Mouse (Mus musculus): ENCODE results near the gene Gm29797. TPM values are rescaled to one million over a fixed set of nuclear protein-coding genes. Genes with fewer than 3 reads are reported as not detected.

Gene Gm29797
- polyA plus RNA-seq, 1 experiment from 2014 or later = not detected

- Histone ChIP-seq H3K36me3 (ENCODE audit: control insufficient read depth, insufficient read depth, low read length) (peaks cover 4% of the 10 kb centered on the region), H3K4me3 (ENCODE audit: low read depth, low read length) (no peak overlapping the region), H3K27ac (ENCODE audit: low read depth, low read length) (no peak overlapping the region), H3K9me3 (ENCODE audit: control insufficient read depth, low read length) (no peaks in the 10 kb centered on the region), H3K4me2 (ENCODE audit: low read depth) (no peak overlapping the region), H3K27me3 (ENCODE audit: control insufficient read depth, insufficient read depth, low read length) (no peaks in the 10 kb centered on the region), H3K9ac (ENCODE audit: low read length) (no peak overlapping the region), H3K4me1 (ENCODE audit: control insufficient read depth, insufficient read depth, low read length) (no peaks in the 10 kb centered on the region; the same call in 1 of the 2 replicates)
- no peak for DNase-seq (ENCODE audit: low spot score)
- ATAC-seq (ENCODE audit: insufficient read depth, low FRiP score, low TSS enrichment) = no peak
- WGBS = 96% methylated on average over 4 of the region's 4 CpGs
Observed at GRCm38 (mm10) chr2:181685686-181686085, 28.9 kb downstream of the Gm29797 start.

GRCm38 (mm10) chr2:181687586-181687985 is 30.8 kb downstream of the Gm29797 start:
- no peak overlapping the region for H3K9ac ChIP-seq (ENCODE audit: low read length)
- no peak for DNase-seq (ENCODE audit: low spot score)
- H3K4me2 ChIP-seq (ENCODE audit: low read depth) = no peak overlapping the region
- H3K27me3 ChIP-seq (ENCODE audit: control insufficient read depth, insufficient read depth, low read length) = no peaks in the 10 kb centered on the region
- no peak for ATAC-seq (ENCODE audit: insufficient read depth, low FRiP score, low TSS enrichment)
- no peaks in the 10 kb centered on the region for H3K9me3 ChIP-seq (ENCODE audit: control insufficient read depth, low read length)
- H3K36me3 ChIP-seq (ENCODE audit: control insufficient read depth, insufficient read depth, low read length) = peaks cover 4% of the 10 kb centered on the region
- peaks cover 4% of the 10 kb centered on the region; the same call in 1 of the 2 replicates for H3K4me1 ChIP-seq (ENCODE audit: control insufficient read depth, insufficient read depth, low read length)
- no peak overlapping the region for H3K27ac ChIP-seq (ENCODE audit: low read depth, low read length)
- WGBS = 95% methylated on average over 8 of the region's 8 CpGs
- H3K4me3 ChIP-seq (ENCODE audit: low read depth, low read length) = no peak overlapping the region

- H3K4me2 ChIP-seq (ENCODE audit: low read depth) = no peak overlapping the region
- 90% methylated on average over 10 of the region's 10 CpGs for whole genome bisulfite sequencing
- H3K9me3 ChIP-seq (ENCODE audit: control insufficient read depth, low read length) = no peaks in the 10 kb centered on the region
- H3K27ac ChIP-seq (ENCODE audit: low read depth, low read length) = no peak overlapping the region
- no peak overlapping the region for H3K9ac ChIP-seq (ENCODE audit: low read length)
- DNase-seq (ENCODE audit: low spot score) = no peak
- no peak overlapping the region for H3K4me3 ChIP-seq (ENCODE audit: low read depth, low read length)
- H3K4me1 ChIP-seq (ENCODE audit: control insufficient read depth, insufficient read depth, low read length) = peaks cover 8% of the 10 kb centered on the region
- no peaks in the 10 kb centered on the region for H3K27me3 ChIP-seq (ENCODE audit: control insufficient read depth, insufficient read depth, low read length)
- no peak for ATAC-seq (ENCODE audit: insufficient read depth, low FRiP score, low TSS enrichment)
- peaks cover 4% of the 10 kb centered on the region for H3K36me3 ChIP-seq (ENCODE audit: control insufficient read depth, insufficient read depth, low read length)
Observed at GRCm38 (mm10) chr2:181689466-181690160, 32.8 kb downstream of the Gm29797 start.

GRCm38 (mm10) chr2:181691083-181691482 is 34.2 kb downstream of the Gm29797 start:
- Histone ChIP-seq H3K4me3 (ENCODE audit: low read depth, low read length) (no peak overlapping the region), H3K4me1 (ENCODE audit: control insufficient read depth, insufficient read depth, low read length) (peaks cover 8% of the 10 kb centered on the region), H3K27me3 (ENCODE audit: control insufficient read depth, insufficient read depth, low read length) (no peaks in the 10 kb centered on the region), H3K36me3 (ENCODE audit: control insufficient read depth, insufficient read depth, low read length) (peaks cover 4% of the 10 kb centered on the region), H3K27ac (ENCODE audit: low read depth, low read length) (no peak overlapping the region), H3K9me3 (ENCODE audit: control insufficient read depth, low read length) (no peaks in the 10 kb centered on the region), H3K4me2 (ENCODE audit: low read depth) (no peak overlapping the region), H3K9ac (ENCODE audit: low read length) (no peak overlapping the region)
- DNase-seq (ENCODE audit: low spot score) (no peak), ATAC-seq (ENCODE audit: insufficient read depth, low FRiP score, low TSS enrichment) (no peak)
- WGBS = 93% methylated on average over 6 of the region's 6 CpGs

GRCm38 (mm10) chr2:181691571-181691970 is 34.7 kb downstream of the Gm29797 start:
- Histone ChIP-seq H3K9me3 (ENCODE audit: control insufficient read depth, low read length) (no peaks in the 10 kb centered on the region), H3K4me1 (ENCODE audit: control insufficient read depth, insufficient read depth, low read length) (peaks cover 8% of the 10 kb centered on the region), H3K27me3 (ENCODE audit: control insufficient read depth, insufficient read depth, low read length) (no peaks in the 10 kb centered on the region), H3K36me3 (ENCODE audit: control insufficient read depth, insufficient read depth, low read length) (peaks cover 4% of the 10 kb centered on the region), H3K4me2 (ENCODE audit: low read depth) (0 out of 2 replicates have a peak overlapping the region, but pooled peaks have one; percentile 9), H3K27ac (ENCODE audit: low read depth, low read length) (no peak overlapping the region), H3K9ac (ENCODE audit: low read length) (no peak overlapping the region; the same call in 1 of the 2 replicates), H3K4me3 (ENCODE audit: low read depth, low read length) (no peak overlapping the region)
- no peak for DNase-seq (ENCODE audit: low spot score)
- WGBS = 87% methylated on average over 4 of the region's 4 CpGs
- ATAC-seq (ENCODE audit: insufficient read depth, low FRiP score, low TSS enrichment) = no peak

- H3K4me3 ChIP-seq (ENCODE audit: low read depth, low read length) = no peak overlapping the region
- DNase-seq (ENCODE audit: low spot score) (no peak), ATAC-seq (ENCODE audit: insufficient read depth, low FRiP score, low TSS enrichment) (no peak)
- H3K27me3 ChIP-seq (ENCODE audit: control insufficient read depth, insufficient read depth, low read length) = no peaks in the 10 kb centered on the region
- H3K4me1 ChIP-seq (ENCODE audit: control insufficient read depth, insufficient read depth, low read length) = peaks cover 8% of the 10 kb centered on the region
- no peak overlapping the region for H3K27ac ChIP-seq (ENCODE audit: low read depth, low read length)
- WGBS = 92% methylated on average over 3 of the region's 3 CpGs
- no peak overlapping the region for H3K9ac ChIP-seq (ENCODE audit: low read length)
- H3K9me3 ChIP-seq (ENCODE audit: control insufficient read depth, low read length) = no peaks in the 10 kb centered on the region
- no peak overlapping the region for H3K4me2 ChIP-seq (ENCODE audit: low read depth)
- peaks cover 4% of the 10 kb centered on the region for H3K36me3 ChIP-seq (ENCODE audit: control insufficient read depth, insufficient read depth, low read length)
Observed at GRCm38 (mm10) chr2:181692304-181692703, 35.5 kb downstream of the Gm29797 start.

GRCm38 (mm10) chr2:181693339-181694280 is 36.8 kb downstream of the Gm29797 start, which contains the start of gene Rgs19:
TSS of gene Rgs19 (minus strand) at chr2:181693977.
- ATAC-seq (ENCODE audit: insufficient read depth, low FRiP score, low TSS enrichment) = peak; percentile 75
- WGBS = 0% methylated on average over 74 of the region's 75 CpGs

GRCm38 (mm10) chr2:181694581-181694980 is 37.7 kb downstream of the Gm29797 start:
- WGBS = 91% methylated on average over 3 of the region's 3 CpGs
- Histone ChIP-seq H3K9me3 (ENCODE audit: control insufficient read depth, low read length) (no peaks in the 10 kb centered on the region), H3K4me2 (ENCODE audit: low read depth) (no peak overlapping the region), H3K4me3 (ENCODE audit: low read depth, low read length) (no peak overlapping the region), H3K27me3 (ENCODE audit: control insufficient read depth, insufficient read depth, low read length) (no peaks in the 10 kb centered on the region), H3K36me3 (ENCODE audit: control insufficient read depth, insufficient read depth, low read length) (no peaks in the 10 kb centered on the region), H3K9ac (ENCODE audit: low read length) (no peak overlapping the region), H3K4me1 (ENCODE audit: control insufficient read depth, insufficient read depth, low read length) (peaks cover 8% of the 10 kb centered on the region), H3K27ac (ENCODE audit: low read depth, low read length) (no peak overlapping the region)
- no peak for DNase-seq (ENCODE audit: low spot score)
- no peak for ATAC-seq (ENCODE audit: insufficient read depth, low FRiP score, low TSS enrichment)

More at GRCm38 (mm10) chr2:181693339-181694280, 36.8 kb downstream of the Gm29797 start, which contains the start of gene Rgs19:
- H3K9ac ChIP-seq (ENCODE audit: low read length) = peak within 1 kb of the TSS; percentile 78
- no peaks in the 10 kb centered on the region for H3K9me3 ChIP-seq (ENCODE audit: control insufficient read depth, low read length)
- H3K4me3 ChIP-seq (ENCODE audit: low read depth, low read length) = peak within 1 kb of the TSS; percentile 67
- peak within 1 kb of the TSS; percentile 44; the same call in 1 of the 2 replicates for H3K27ac ChIP-seq (ENCODE audit: low read depth, low read length)
- DNase-seq (ENCODE audit: low spot score) = peak; percentile 84
- no peaks in the 10 kb centered on the region for H3K27me3 ChIP-seq (ENCODE audit: control insufficient read depth, insufficient read depth, low read length)
- peak within 1 kb of the TSS; percentile 88 for H3K4me2 ChIP-seq (ENCODE audit: low read depth)
- H3K4me1 ChIP-seq (ENCODE audit: control insufficient read depth, insufficient read depth, low read length) = peaks cover 8% of the 10 kb centered on the region
- peaks cover 4% of the 10 kb centered on the region for H3K36me3 ChIP-seq (ENCODE audit: control insufficient read depth, insufficient read depth, low read length)
